Mouse (Mus musculus) colon, adult 2 months (tissue): ENCODE measurements around the gene Prlh. TPM values are rescaled to one million over a fixed set of nuclear protein-coding genes. Genes with fewer than 3 reads are reported as not detected.

Experiments
- polyA plus RNA-seq: library from polyadenylated mRNA; depleted of rRNA; stranded (reverse); fragments of >200 nt; gene quantifications from 2 replicates; pipeline ENCODE4 v1.2.3, GENCODE M21; 2012; rRNA removed

Prlh gene
- polyA plus RNA-seq, result not detected in 2 replicates

GRCm38 (mm10) chr1:90952808-90953207 is at the start of gene Prlh:
Prlh (plus strand) TSS chr1:90953108.

GRCm38 (mm10) chr1:90914948-90915569 is 37.8 kb upstream of the Prlh start, which contains the start of gene Mlph:
Mlph (plus strand) TSS chr1:90915085.

GRCm38 (mm10) chr1:90969347-90969784 is 16.5 kb downstream of the Prlh start, which contains the start of gene Rab17:
Rab17 (minus strand) TSS chr1:90969661.

GRCm38 (mm10) chr1:90998268-90998890 is 45.5 kb downstream of the Prlh start, which contains the start of gene Lrrfip1:
Lrrfip1 (plus strand) TSS chr1:90998737.

Other genes with a start within 250 kb of the Prlh start
- 36.1 and 48.3 TPM in 2 replicates for gene Col6a3, start 109.1 kb upstream of the Prlh start, polyA plus RNA-seq
- 35.8 and 41.9 TPM in 2 replicates for gene Mlph, start 38.0 kb upstream of the Prlh start, polyA plus RNA-seq
- 7.5 and 14.8 TPM in 2 replicates for gene Rab17, start 16.6 kb downstream of the Prlh start, polyA plus RNA-seq
- gene Lrrfip1, start 45.6 kb downstream of the Prlh start, polyA plus RNA-seq, result 16.3 and 22.3 TPM in 2 replicates
- gene Rbm44, start 192.0 kb downstream of the Prlh start, polyA plus RNA-seq, result not detected in 2 replicates
- 108 and 137 TPM in 2 replicates for gene Ramp1, start 226.7 kb downstream of the Prlh start, polyA plus RNA-seq